Mouse (Mus musculus) right cerebral cortex, postnatal 10 days (tissue): ENCODE data around the gene Grin3a.
A peak's percentile ranks its signal among the peaks of the same experiment; 100 is the strongest.

Experiments
- DNase-seq, 2 experiments: peaks; one replicate each; pipeline ENCODE4 v3.0.0; 2021; ENCODE audit warnings: low spot score in 2 of 2

The Grin3a gene

GRCm38 (mm10) chr4:49845612-49845985 is at the start of gene Grin3a:
Gene Grin3a, minus strand, starts transcription at chr4:49845744.
- peak; percentile 93 for DNase-seq

DNA sequence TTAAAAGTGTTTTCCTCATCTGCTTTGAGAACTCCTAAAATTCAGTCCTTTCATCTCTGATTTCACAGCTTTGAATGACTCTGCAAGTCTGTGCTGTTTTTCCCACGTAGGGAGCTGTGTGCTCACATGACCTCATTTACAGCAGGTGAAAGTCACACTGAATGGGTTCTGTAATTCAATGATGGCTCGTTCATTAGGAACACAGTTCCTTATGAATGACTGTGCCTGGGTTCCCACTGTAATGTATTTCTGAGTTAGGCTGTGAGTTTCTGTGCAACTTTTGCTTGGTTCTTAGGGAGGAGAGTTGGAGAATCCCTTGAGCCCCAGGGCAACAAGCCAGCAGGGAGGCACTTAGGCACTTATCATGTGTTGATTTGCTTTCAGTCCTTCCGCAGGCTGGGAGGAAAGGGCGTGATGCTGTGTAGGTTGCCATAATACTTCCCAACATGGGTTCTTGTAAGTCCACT is 46.3 kb upstream of the Grin3a start:
- no peak for DNase-seq

- DNase-seq = no peak
Observed at GRCm38 (mm10) chr4:49877084-49877483, 31.5 kb upstream of the Grin3a start.

DNA sequence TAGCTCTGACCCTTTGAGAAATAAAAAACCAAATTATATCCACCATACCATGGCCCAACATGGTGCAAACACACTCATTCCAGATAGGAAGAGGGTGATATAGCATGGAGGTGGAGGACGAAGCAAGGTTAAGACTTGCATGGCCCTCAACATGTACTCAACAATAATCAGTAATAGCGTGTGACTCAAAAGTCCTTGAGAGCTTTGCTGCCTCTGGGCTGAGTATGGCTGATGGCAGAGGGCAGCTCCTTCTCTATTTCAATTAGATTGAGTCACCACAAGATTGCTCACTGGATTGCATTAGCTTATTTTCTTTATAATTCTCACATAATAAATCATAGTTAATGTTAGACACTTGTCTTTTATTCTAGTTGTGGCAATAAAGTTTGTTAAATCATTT is 15.1 kb upstream of the Grin3a start:
- DNase-seq = no peak

GRCm38 (mm10) chr4:49844828-49845611 is 524 bp downstream of the Grin3a start:
- DNase-seq = peak; percentile 46 to 55

- peak; percentile 40 to 45 for DNase-seq
Observed at GRCm38 (mm10) chr4:49844274-49844827, 1.2 kb downstream of the Grin3a start.

DNA sequence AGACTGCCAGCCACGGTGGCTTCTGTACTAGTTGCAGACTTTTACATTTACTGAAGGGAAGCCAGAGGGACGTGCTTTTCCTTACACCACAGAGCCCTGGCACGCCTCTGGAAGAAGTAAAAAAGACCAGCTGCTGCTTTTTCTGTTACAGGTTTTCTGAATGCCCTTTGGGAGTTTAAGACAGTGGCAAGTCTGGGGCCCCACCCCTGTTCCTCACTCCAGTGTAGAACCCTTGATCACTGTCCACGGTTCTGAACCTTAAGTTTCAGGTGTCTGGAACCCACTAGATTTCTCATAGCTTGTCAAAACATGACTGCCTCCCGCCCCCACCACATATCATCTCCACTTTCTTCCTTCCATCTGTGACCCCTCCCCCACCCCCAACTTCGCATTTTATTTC is 1.8 kb downstream of the Grin3a start:
- peak in 1 of 2 experiments; percentile 25 for DNase-seq

DNA sequence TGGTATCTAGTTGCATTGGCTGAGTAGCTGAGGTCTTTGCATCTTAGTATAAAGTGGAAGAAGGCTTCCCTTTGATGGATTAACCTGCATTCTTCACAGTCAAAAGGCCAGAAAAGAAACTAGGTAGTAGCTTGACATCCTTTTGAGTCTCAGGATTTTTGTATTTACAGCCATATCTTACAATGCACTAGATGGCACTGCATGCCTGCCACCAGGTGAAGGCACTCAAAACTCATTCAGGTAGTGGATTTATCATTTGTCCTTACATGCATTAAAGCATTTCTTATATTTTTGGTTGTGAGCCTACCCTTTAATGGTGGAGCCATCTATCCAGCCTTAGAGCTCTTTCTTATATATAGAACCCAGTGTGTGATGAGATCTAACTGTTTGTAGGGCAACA is 13.5 kb downstream of the Grin3a start:
- DNase-seq = no peak

DNA sequence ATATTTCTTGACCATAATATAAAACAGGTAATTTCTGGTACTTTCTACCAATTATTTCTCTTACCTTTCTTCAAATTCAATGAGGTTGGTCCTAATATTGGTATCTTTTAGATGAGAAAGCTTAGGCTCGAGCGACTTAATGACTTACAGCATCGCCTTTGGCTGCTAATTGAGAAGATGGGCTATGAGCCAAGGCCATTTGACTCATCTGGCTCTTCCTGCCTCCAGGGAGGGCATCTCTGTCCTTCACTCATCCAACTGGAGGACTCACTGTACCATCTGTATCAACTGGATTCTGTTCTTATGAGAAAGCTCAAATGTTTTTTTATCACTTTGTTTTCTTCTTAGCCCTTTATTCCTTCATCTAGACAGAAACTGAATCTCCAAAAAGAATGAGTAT is 31.7 kb downstream of the Grin3a start:
- DNase-seq = no peak

GRCm38 (mm10) chr4:49806791-49807190 is 38.8 kb downstream of the Grin3a start:
- no peak for DNase-seq

- DNase-seq = no peak
Observed at GRCm38 (mm10) chr4:49799338-49799737, 46.2 kb downstream of the Grin3a start.

GRCm38 (mm10) chr4:49788971-49789370 is 56.6 kb downstream of the Grin3a start:
- no peak for DNase-seq

- no peak for DNase-seq
Observed at GRCm38 (mm10) chr4:49742847-49743246, 102.7 kb downstream of the Grin3a start.

DNA sequence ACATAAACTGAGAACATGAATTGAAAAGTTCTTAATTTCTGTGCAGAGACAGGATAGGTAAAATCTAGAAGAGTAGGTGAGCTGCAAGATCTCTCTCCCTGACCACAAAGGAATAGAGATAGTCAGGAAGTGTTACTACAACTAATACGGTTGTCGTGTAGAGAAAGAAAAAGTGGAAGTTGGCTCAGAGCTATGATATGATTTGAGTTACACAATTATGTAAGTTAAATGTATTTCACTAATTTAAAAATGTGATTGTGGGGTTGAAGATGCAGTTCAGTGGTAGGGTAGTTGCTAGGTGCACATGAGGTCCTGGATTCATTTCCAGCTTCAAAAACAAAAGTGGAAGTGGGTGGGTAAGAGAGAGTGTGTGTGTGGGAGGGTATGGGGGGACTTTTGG is 103.6 kb downstream of the Grin3a start:
- DNase-seq = no peak

GRCm38 (mm10) chr4:49740796-49741766 is 104.5 kb downstream of the Grin3a start:
- DNase-seq = peak; percentile 27 to 42

- DNase-seq = no peak
Observed at GRCm38 (mm10) chr4:49739561-49739960, 106.0 kb downstream of the Grin3a start.

- DNase-seq = no peak
Observed at GRCm38 (mm10) chr4:49729326-49729725, 116.2 kb downstream of the Grin3a start.

GRCm38 (mm10) chr4:49723908-49724307 is 121.6 kb downstream of the Grin3a start:
- no peak for DNase-seq

DNA sequence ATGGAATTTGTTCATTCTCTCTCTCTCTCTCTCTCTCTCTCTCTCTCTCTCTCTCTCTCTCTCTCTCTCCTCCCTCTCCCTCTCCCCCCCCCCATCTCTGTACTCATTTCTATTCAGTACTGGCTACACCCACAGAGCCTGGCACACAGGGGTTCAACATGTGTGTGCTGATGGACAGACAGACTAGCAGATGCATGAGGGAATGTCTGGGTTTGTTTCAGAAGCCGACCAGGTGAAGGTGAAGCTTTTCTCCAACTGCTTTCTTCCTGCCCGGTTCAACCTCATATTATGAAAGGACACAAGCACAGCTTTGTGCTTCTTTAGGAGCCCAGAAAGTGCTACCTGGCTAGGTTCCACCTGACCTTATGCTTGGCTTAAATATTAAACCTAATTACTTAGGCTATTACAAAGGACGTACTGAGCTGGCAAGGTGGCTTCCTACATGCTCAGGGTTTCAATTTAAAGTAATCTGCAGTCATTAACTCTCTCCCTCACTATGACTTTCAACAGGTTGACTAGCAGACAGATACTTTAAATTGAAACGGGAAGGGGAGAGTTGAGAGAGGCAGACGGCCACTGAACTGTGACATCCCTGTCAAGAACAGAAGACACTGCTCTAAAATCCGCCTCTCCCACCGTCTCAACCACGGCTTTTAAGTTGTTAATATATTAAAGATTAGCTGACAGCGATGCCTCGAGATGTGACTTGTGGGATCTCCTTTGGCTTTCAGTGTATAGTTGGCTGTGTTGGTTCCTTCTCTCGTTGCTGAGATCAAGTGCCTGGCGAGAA is 153.9 kb downstream of the Grin3a start:
- DNase-seq = no peak

GRCm38 (mm10) chr4:49688594-49689288 is 156.8 kb downstream of the Grin3a start:
- DNase-seq = peak; percentile 62 to 73

DNA sequence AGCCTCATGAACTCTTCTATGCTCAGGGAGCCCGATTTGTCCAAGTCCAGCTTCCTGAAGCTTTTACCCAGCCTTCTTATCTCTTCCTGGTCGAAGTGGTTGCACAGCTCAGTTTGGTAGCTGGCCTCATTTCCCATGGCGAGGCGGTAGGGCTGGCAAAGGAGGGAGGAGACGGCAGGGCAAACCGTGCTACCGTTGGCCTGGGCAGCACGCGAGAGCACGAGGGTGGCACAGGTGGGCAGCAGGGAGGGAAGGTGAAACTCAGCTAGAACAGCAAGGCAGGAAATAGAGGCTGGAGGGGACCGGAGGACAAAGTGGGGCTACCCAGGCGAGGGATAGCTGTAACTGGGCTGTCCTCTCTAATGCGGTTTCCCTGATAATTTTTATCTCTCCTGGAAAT is 163.7 kb downstream of the Grin3a start, which contains the start of gene Ppp3r2:
TSS of gene Ppp3r2 (minus strand) at position 213 of the 400 bp plus-strand sequence.
- no peak for DNase-seq
